Mouse (Mus musculus): ENCODE results near the gene Gins2.

Gene Gins2

DNA sequence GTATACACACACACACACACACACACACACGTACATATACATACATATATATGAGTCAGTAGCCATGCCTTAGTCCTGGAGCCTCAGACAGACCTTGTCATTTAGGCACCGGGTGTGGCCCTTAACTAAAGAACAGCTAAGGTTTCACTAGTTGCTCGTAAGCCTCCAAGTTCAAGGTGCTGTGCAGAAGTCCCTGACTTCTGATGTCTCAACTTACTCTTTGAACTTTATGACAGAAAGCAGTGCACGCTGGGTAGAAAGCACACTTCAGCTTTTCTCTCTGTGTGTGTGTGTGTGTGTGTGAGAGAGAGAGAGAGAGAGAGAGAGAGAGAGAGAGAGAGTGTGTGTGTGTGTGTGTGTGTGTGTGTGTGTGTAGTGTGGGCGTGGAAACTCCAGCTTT is 44.9 kb downstream of the Gins2 start:
- peak; percentile 48 to 58 for DNase-seq

DNA sequence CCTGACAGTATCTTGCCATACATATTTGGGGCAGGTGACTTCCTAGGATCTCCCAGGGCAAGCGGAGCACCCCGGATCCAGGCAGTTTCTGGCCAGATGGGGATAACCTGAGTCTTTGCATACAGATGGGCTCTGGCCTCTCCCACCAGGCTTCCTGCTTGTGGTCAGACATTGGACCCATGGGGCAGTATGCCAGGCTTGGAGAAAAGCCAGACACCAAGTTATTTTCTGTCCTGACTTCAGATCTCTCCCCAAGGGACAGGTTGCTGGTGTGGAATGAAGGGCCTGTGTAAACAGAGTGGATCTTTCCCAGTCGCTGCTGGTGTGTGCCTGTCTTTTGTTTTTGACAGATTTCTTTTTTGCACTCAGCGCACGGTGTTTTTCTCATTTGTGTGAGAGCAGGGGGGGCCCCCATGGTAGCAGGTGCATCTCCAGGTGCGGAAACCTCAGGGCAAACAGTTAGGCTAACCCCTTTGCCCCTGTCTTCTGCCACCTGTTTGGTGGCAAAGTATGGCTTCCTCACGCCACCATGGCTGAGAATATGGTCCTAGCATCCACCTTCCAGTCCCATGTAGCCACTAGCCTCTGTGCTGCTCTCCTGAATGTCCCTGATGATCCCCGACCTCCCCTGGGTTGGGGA is 45.6 kb downstream of the Gins2 start:
- DNase-seq = peak; percentile 94

DNA sequence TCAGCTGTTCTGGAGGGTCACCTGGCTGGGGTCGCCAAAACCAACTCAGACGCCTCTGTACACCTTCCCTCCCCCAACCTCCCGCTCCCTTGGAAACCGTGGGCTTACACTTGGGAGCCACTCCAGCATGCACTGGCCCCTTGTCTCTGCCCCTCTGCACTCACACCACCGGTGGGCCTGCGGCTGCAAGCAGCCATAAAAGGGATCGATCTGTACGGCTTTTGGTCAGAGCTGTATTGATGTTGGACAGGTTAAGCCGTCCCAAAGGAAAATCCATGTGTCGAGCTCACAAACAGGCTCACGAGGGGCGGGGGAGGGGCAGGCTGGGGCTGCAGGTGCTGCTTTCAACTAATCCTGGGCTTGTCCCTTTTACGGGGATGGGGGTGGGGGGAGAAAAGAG is 46.1 kb downstream of the Gins2 start:
- DNase-seq = no peak

DNA sequence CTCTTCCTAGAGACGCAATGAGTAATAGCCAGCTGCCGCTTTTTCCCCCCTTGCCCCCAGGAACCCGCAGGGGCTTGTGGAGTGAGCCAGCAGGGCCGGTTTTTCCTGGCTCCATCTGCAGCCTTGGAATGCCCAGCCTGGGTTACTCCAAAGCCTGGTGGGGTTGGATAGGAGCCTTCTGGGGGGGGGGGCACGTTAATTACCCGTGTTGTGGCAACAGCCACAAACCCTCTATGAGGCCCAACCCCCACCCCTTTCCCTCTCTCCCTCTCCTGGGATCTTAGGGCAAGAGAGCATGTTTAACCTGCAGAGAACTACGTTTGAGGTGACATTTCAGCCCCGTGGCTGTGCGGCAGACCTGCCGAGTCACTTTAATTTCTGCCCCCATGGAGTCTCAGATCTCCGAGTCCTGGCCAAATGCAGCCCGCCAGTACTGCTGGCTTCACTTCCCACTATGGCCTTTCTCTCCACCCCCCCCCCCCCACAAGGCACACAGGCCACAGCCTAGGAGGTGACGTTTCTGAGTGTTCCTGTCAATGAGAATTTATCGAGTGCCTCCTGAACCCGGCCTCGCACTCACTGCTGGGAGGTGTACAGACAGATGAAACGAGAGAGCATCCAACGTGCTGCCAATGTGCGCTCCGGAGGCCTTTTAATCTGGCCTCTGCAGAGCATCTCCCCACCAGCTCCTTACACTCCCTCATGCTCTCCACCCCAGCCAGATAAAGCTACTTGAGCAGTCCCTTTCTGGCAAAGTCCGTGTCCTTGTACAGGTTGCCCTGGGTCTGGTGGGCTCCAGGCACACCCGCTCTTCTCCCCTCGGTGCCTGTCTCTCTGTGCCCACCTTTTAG is 49.1 kb downstream of the Gins2 start:
- peak; percentile 50 to 83 for DNase-seq

DNA sequence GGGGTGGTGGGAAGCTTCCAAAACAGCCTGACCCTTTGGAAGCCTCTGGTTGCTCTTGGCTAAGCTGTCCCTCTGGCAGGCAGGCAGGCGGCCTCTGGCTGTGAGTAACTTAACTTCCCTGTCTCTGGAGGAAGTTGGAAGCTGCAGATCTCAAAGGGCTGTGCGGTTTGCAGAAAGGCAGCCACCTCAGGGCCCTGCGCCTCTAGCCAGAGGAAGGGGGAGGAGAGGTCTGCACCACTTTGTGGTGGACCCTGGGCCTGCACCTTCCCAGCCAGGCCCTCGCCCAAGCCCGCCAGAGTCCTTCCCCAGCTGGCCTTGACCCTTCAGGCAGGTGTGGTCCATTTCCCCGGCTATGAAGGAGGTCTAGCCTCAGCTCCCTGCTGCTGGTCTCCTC is 49.7 kb downstream of the Gins2 start:
- DNase-seq = peak in 1 of 2 experiments; percentile 68

DNA sequence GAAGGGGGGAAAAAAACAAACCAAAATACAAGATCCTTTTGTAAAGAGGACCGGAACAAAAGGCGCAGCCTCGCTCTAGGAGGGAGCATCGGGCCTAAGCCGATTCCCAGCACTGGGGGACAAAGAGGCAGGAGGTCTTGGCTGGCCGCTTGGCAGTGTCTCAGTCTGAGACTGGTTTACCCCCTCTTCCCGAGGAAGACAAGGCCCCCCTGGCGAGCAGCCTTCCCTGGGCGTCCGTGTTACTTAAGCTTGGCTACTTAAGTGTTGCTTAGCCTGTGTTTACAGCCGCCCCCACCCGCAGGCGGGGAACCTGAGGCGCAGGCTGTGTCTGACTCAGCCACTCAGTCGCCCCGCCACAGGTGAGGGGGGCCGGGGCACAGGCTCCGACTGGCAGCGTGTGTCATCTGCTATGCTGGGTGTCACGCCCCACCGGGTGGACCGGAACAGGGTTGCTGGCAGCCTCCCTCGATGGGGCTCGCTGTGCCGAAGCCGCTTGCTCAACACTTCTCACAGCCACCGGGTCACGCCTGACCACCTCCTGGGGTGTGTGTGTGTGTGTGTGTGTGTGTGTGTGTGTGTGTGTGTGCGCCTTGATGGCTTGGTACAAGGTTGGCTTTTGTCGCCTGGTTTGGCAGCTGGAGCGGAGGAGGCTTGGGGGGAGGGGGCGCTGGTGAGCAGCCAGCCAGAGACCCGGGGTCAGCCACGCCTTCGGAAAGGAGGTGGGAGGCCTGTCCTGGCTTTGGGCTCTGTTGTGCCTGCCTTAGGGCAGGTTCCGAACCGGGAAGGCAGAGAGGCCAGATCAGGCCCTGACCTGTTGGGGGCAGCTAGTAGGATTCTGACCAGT is 50.5 kb downstream of the Gins2 start:
- peak; percentile 91 to 98 for DNase-seq

DNA sequence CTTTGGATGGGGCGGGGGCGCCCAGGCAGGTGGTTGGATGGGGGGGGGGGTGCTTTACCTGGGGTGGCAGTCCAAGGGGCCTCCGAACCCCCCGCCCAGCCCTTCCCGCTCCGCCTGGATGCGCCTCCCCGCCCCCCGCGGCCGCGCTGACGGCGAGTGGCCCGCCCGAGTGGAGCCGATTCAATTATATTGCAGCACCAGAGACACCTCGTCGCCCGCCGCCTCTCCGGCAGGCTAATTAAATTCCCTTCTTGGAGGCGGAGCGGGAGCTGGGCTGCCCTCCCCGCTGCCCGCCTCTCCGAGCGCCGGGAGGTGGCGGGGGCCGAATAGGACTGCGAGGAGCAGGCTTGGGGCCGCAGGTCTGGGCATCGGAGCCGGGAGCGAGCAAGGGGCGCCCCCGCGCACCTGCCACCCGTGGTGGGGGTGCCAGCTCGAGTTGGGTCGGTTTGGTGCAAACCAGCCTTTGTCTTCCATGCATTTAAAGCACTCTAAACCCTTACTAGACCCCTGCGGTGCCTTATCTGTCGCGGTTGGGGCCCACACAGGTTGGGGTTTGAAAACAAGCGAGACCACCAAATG is 51.2 kb downstream of the Gins2 start:
- DNase-seq = peak; percentile 74 to 91

DNA sequence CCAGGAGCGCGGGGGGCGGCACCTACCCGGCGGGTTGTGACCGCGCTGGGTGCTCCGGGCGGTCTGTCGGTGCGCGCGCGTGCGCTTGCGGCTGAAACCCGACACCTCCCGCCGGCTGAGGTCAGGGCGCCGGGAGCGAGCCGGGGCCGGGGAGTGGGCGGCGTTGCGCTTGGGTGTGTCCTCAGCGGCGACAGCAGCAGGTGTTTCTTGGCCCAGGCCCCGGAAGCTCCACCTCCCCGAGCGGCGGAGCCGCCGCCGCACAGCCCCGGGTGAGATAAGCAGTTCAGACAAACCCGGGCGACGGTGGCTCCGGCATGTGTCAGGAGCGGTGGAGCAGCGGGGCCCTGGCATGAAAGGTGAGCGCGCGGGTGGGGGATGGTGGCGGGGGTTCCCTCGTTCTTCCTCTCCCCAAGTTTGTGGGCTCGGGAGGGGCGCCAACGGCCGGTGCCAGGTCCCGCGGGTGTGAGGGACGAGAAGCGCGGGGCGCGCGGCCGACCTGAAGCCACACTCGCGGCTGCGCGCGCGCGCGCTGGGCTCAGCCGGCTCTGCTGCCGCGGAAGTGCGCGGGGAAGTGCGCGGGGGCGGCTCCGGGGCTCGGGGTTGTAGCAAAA is 51.8 kb downstream of the Gins2 start:
- peak; percentile 84 to 96 for DNase-seq

DNA sequence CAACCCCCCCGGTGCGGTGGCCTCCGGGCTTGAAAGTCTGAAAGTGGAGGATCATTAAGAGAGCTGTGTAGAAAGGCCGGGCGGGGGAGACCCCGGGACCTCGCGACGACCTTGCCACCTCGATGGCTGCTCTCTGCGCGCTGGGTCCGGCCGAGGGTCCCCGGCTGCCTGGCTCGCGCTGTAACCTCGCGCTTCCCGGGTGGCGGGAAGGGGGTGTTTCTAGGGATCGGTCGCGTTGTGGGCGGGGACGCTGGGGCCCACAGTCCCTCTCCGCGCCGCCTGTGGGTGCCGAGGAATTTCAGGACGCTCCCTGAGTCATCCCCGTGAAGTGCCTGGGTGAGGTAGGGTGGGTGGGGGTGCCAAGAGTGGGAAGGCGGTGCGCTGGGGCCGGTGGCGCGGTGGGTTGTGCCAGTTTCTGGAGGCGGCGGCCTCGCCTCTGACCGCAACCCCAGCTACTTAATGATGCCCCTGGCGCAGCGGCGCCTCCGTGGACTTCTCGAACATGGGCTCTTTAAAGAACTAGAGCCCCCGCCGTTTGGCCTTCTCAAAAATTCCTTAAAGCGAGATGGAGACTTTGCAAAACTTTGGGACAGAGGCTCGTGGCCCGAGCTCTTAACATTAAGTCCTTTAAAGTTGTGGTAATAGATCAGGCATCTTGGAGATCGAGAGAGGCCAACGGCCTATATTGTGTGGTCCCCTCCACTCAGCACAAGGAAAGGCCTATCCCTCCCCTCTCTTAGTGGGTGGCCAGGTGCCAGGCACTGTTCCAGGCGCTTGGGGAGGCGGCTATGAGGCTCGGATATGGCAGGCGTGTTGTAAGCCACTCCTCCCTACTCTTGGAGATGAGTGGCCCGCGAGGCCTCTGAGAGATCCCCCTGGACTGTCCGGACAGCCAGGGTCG is 52.5 kb downstream of the Gins2 start:
- peak in 1 of 2 experiments; percentile 60 for DNase-seq

DNA sequence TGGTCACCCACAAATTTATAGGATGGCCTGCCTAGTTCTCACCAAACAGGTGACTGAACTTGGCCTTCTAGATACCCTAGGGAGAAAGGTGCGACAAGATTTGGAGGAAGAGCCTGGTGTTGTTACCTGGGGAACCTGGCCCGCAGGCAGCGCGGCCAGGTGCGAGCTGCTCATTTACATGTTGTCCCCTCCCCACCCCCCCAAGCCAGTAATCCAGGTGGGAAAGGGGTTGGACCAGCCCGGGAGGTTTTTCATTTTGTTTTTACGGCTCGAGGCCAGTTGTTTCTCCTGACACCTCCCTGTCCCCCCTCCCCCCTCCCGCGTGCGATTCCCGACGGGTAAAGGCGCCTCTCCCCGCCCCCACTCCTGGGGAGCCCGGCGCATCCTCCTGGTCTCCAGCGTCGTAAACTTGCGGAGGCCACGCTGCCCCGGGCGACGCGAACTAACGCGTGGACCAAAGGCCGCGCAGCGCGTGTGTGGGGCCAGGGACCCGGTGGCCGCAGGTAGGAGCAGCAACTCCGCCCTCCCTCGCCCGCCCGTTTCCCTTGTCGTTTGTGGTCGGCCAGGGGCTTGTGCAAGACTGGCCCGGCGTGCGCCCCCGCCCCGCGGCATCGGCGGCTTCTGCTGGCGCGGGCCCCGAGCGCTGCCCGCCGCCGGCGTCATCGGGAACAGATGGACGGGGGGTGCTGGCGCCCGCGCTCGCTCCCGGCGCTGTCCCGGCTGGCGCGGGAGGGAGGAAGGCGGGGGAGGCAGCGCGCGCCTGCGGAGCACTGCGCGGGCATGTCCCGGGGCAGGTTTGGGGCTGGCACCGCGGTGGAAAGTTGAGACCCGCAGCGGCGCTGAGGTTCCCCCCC is 53.4 kb downstream of the Gins2 start:
- peak; percentile 40 to 78 for DNase-seq

DNA sequence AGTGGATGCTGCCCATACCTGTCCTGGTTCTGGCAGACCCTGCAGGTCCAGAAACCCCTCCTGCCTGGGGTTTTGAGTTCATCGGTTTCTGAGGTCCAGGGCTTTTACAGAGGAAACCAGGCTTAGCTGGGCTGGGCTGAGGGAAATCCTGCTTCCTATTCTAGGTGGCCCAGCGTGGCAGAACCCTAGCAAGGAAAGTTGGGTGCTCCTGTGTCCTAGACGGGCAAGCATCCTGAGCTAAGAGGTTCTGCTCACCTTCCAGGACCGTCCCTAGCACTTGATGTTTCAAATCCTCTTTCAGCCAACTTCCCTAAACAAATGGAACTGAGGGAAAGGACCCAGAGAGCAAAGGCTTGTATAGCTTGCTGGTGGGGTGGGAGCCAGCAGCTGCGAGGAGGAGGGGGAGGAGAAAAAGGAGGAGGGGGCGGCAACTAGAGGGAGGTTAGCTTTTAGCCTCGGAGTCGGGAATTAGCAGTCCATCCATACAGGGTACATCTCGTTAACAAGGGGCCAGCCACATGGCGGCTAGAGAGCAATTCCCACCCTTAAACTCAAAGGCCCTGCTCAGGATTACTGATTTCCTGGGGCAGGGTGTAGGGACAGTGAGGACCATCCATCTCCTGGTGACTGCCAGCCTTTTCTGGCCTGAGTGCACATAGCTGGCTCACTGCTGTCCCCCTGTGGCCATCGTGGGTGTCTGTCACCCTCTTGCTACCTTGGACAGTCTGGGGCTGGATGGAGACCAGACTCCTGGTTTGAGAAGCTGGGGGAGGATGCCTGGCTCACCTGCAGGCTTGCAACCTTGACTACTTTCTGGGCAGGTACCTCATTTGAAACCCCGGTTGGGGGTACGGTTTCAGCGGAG is 54.4 kb downstream of the Gins2 start:
- DNase-seq = peak; percentile 87 to 91

DNA sequence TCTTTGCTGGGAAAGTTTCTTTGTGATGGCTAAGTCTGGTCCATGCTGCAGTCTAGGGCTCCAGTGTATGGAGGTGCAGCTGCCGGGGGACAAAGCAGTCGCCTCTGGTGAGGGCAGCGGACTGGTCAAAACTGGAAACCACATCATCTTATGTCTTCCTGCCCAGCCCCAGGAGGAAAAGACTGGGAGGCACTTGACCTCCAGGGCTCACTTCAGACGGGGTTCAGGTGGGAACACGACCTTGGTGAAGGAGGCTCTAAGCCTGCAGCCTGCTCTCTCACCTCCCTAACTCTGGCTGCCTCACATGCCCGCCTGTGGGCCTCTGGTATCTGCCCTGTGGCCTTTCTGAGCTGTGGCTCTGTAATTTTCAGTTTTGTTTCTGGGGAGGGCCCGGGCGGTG is 55.0 kb downstream of the Gins2 start:
- DNase-seq = no peak

DNA sequence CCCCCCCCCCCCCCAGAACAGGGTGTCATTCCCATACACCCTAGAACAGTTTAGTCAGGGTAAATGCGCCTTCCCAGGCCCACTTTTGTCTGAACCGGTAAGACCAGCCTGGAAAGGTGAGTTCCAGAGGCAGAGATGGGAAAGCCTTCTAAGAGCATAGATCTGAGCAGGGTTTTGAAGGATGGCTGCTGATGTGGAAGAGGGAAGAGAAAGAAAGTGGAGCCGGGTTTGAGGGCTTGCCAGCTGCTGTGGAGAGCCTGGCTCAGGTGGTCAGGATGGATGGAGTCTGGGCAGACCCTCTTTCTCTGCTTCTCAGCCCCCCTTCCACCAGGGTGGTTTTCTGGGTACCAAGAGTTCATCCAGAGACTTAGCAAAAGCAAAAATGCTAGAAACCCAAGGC is 55.7 kb downstream of the Gins2 start:
- no peak for DNase-seq

DNA sequence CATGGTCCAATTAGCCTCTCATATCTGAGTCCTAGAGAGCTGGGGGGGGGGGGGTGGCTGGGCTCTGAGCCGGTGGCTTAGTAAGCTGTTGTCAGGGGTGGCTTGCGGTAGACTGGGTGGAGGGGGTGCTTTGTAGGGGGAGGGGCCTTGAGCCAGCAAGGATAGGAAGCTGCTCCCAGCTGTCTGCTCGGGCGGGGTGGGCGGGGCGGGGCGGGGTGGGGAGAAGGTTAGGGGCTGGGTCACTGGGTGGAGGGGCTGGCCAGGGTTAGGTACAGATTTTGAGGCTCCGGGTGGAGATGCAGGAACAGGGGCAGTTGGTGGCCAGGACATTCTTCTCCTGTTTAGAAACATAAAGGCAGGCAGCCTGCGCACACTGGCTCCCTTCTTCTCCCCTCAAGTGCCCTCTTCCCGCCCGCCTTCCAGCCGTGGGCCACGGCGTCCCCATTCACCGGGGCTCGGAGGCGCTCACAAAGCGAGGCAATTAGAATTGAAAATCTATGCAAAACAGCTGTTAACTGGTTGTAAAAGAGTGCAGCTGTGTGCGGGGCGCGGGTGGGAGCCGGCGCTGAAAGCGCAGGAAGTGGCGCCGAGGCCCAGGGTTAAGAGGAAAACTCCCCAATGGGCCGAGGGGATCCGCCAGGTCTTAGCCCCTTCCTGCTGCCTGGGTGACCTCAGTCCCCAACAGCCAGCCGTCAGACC is 56.4 kb downstream of the Gins2 start:
- DNase-seq = no peak

DNA sequence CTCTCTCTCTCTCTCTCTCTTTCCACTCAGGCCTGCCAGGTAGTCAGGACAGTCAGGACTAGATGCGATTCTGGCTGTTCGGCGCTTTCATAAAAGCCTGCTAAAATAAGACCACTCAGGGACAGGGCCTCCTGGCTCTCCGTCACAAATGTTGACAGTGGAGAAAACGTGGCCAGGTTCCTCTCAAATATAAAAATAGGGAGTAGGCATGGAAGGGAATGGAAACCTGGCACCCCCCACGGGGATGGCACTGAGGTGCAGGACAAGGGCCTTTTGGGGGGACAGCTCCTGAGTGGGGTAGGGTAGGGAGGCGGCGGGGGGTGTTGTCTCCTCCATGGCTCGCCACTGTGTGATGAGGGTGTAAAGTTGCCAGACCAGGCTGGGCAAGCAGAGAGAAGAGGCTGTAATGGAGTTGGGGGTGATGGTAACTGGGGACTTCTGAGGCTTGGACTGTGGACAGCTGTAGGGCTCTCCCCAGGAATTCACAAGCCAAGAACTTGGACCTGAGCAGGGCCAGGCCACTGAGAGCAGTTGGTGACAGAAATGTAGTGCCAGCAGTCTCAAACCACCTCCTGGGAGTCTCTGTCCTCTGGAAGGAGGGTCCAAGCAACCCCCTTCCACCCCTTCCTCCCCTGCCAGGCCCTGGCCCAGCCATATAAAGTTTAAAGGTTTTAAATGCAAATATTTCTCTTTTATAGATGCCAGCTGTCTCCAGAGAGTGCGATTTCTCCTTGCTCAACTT is 57.2 kb downstream of the Gins2 start:
- no peak for DNase-seq

DNA sequence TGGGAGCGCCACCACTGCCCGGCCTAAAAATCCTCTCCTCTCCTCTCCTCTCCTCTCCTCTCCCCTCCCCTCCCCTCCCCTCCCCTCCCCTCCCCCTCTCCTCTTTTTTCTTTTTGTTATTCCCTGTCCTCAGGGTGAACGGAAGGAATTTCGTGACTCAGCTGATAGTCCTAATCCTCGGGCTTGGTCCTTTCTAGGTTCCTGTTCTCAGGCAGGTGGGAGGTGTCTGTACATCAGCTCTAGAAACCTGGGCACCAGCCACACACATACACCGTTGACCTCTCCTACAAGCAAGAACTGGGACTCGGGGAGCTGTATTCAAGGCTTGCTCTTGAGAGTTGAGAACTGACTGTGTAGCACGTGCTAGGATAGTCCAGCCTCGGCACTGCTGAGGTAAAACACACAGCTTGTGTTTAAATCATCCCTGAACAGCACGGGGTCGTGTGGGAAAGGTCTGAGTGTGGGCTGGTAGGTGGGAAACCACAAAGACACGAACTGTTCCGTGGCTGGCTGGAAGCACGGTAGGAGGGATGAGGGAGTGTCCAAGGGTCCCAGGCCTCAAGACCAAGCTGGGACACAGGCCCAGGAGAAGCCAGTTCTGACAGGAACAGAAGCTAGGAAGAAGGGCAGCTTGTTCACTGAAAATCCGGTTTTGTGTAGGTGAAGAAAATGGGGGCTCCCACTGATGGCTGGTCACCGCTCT is 58.0 kb downstream of the Gins2 start:
- no peak for DNase-seq

DNA sequence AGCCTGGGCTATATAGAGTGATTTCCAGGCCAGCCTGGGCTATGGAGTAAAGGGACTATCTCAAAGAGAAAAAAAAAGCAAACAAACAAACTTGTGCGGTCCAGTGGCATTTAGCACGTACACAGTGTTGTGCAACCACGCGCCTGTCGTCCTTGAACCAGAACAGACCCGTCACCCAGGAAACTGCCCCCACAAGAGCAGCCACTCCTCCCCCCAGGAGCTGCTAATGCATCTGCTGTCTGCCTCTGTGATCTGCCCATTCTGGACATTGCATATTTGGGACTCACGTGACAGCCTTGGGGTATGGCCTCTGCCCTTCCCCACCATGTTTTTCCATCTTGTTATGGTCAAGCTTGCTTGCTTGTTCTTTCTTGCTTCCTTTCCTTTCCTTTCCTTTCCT is 59.9 kb downstream of the Gins2 start:
- DNase-seq = peak; percentile 53 to 85
